Mouse (Mus musculus) forelimb bud, embryonic 11.5 days (tissue): ENCODE measurements around the gene Flywch2.

Experiments
- DNase-seq: peaks from one replicate; pipeline ENCODE4 v3.0.0-alpha.2; 2012; ENCODE audit warnings: low read depth, low spot score

Gene Flywch2

DNA sequence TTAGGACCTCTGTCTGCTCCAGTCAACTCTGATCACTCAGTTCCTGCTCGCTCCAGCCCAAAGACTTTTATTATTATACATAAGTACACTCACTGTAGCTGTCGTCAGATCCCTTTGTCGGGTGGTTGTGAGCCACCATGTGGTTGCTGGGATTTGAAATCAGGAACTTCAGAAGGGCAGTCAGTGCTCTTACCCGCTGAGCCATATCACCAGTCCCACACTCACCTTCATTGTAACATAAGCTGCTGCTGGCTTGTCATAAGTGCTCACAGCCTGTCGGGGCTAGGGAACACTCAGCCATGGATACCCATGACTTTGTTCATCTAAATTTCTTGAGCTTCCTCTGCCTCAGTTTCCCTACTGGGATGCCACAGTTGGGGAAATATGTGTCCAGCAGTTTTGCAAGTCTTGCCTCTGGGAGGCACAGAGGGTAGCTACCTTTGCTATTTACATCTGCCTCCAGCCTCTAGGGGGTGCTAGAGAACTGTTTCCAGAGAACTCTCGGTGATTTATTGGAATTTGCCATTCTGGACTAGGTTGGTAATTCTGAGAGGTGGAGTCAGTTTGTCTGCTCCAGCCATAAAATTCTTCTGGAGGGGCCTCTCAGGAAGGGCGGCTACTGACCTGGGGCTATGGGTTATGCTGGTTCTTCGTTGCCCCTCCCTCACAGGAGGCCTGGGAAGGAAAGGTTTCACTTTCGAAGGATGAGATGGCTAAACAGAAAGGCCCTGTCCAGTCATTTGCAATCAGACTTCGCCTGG, 37.1 kb downstream of the Flywch2 start:
- peak; percentile 83 for DNase-seq

DNA sequence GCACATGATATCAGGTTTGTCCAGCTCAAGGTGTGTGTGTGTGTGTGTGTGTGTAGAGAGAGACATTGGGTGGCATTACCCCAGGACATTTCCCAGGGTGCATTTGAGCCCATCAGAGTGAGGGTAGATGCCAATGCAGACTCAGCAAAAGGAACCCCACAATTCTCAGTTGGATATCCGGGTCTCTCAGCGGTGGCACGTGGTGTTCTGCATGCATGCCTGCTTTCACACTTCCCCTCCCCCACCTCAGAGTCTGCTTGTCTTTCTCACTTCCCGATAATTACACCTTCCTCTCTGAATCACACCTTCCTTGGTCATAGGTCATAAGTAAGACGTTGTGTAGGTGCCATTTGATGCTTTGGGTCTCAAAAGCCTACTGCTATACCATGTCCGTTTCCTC, 37.9 kb downstream of the Flywch2 start:
- DNase-seq: no peak

DNA sequence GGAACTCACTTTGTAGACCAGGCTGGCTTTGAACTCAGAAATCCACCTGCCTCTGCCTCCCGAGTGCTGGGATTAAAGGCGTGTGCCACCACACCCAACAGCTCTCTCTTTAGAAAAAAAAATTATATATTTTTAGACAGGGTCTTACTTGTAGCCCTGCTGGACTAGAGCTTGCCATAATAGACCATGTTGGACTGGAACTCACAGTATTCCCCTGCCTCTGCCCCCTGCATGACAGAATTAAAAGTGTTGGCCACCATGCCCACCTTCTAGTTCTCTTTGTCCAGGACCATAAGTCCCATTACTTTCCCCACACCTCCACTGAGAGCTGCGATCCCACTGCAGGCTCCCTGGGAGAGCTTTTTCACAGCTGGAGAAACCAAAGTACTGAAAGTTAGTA, 38.4 kb downstream of the Flywch2 start:
- DNase-seq: no peak

DNA sequence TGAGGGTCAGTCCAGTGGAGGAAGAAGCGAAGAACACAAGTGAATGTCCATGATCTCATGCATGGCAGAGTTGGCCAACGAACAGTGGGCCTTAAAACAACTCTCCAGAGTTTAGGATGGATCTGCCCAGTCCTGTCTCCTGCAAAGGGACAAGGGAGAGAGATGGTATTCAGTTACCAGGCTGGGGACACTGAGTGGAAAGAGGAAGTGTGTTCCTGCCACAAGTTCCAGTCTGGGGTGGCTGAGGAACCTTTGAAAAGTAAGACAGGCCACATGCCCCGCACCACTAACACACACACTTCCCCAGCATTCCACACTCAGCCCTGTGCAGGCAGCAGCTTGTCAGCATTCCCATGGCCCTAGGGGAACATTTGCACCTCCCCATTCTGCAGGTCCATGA, 39.1 kb downstream of the Flywch2 start:
- DNase-seq: no peak

DNA sequence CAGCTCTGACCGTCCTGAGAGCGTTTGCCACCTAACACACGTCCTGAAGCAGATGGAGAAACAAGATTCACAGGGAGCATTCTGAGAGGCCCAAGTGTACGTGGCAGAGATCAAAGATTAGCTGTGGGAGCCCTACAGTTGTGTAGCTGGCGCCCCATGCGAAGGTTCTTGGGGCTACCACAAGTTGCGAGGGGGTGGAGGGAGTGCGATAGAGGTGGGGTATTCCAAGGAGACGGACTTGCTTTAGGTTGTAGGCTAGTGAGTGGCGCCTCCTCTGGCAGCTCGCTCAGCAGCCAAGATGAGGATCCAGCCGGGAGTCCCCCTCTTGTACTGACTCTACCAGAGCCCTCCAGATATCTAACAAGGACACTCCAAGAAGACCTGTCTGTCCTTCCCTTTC, 39.6 kb downstream of the Flywch2 start:
- no peak for DNase-seq

DNA sequence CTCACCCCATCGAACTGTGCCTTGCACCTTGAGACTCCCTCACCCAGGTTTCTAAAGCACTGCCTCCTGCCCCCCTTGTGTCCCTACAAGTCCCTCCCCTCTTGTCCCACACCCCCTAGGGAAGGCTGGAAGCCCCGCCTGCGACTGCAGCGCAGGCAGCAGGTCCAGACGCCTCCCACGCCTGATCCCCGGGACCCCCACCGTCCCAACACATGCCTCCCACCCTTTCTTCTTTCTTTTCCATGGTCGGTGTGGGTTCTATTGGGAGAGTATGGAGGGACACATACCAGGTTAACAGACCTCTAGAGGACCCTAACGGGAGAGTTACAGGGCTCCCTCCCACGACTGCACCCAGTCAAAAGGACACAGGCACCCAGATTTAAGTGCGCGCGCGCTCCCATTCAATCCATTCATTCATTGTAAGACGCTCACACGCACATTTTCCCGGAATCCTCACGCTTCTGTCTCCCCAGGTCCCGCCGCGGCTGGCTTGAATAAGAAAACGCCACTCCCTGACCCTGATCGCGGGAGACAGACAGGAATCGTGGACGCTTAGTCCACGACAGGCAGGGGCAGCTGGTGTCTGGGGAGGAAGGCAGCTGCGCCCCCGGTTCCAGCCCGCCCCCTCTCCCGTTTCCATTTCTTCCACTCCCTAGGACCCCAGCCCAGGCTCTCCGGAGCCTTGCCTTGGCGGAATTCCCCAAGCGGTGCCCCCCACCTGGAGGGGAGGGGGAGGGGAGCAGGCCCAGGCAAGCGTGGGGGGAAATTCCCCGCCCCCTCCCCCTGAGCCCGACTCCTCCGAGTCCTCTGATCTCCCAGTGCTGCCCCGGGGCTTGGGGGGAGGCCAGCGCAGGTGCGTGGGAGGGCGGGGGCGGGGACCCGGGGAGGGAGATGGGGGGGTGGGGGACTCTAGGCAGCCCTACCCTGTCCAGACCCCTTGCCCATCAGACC, 40.3 kb downstream of the Flywch2 start, which contains the start of gene Kremen2:
Gene Kremen2 (minus strand): TSS at position 533 of the 951 bp plus-strand sequence.
- no peak for DNase-seq

DNA sequence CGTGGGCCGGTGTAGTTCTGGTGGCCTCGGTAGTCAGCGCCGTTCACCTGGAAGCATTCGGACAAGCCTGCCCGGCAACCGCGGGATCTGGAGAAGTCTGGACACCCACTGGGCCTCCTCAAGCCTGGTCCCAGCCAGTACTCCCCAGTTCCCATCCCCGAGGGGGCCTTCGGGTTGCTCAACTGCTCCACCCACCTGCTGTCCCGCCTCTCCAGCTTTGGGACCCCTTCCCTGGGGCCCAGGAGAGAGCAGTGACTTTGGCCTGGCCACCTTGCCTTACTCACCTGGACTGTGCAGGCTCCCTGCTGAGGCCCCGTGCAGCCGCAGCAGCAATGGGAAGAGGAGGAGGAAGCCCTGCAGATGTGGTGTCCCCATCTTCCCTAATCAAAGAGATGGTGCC, 41.2 kb downstream of the Flywch2 start:
- no peak for DNase-seq

DNA sequence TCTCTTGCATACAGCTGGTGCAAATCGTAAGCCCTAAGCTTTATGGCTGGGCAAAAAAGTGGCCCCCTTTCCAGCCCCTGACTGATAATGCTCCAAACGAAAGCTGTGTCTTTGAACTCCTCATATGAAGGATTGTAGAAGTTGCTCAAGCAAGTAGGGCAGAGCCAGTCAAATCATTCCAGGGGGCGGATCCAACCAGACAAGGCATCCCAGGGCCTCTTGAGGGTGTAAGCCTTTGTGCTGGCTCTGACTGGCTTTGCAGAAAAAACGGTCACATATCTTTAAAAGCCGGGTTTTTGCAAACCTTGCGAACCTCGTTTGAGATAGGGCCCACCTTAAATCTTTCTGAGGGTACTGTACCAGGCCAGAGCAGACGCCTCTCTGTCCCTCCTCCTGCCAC, 41.8 kb downstream of the Flywch2 start:
- no peak for DNase-seq

DNA sequence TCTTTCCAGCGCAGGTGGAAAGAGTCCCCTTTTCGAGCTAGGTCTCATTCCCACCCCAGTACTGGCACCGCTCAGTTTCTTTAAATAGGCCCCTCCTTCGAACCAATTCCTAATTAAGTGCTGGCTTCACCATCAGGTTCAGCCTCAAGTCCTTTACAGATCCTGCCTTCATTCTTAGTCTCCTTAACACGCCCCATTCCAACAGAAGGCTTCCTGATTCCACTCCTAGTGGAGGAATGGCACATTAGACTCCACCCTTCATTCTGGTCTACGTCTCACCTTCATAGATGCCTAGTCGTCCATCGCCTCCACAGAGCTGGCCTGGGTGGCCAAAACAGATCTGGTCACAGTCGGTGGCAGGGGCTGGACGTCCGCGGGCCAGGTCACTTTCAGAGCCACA, 42.9 kb downstream of the Flywch2 start:
- DNase-seq: no peak

DNA sequence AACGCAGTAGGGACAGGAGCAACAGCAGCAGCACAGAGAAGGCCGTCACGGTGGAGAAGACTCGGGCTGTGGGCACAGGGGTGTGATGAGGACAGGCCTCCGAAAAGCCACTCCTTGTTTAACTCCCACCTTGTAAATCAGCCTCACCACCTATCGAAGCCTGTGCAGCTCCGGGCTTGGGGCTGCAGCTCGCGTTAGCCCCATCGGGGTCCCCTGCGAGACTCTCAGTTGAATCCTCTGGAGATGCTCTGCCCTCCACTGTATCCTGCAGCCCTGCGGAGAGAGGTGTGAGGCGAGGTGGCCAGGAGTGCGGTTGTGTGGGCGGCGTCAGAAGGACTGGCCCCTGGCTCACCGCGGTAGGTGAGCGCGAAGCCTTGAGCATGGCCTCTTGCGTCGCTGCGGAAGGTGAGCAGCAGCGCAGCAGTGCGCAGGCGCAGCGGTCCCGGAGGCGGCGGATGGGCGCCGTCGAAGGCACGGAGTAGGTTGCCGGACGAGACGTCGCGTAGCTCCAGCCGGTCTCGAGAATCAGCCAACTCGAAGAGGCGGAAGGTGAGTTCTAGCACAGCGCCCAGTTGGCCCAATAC, 43.6 kb downstream of the Flywch2 start:
- no peak for DNase-seq

DNA sequence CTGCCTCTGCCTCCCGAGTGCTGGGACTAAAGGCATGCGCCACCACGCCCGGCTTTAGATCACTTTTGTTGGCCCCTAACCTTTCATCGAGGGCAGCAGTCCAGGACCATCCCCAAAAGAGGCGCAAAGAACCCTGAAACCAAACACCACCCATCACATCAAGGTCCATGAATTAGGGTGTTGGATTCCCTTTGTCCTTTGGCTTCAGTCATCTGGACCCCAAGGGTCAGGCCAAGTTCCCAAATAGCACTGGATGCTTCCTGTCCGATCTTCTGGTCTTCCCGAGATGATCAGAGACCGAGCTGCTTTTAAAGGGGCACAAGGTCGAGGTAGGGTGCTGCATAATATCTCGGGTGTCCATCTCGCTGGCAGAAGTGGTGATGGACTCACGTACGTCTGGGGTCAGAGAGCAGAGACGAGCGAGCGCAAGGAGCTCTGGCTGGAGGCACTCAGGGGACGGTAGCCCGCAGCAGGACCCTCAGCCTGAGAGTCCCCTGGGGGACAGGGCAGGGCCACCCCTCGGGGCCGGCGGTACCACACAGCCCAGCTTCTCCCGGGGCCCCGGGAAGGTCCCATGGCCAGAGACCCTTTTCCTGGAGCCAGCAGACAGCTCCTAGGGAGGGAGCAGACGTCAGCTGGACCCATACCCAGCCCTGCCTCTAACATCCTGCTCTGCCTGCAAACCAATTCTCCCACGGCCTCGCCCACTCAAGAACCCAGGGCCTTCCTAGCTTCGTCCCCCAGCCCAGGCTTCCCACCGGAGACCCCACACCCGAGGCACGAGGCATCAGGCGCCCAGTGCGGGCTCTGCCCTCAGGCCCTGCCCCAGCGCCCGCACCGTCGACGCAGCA, 44.3 kb downstream of the Flywch2 start:
- no peak for DNase-seq

DNA sequence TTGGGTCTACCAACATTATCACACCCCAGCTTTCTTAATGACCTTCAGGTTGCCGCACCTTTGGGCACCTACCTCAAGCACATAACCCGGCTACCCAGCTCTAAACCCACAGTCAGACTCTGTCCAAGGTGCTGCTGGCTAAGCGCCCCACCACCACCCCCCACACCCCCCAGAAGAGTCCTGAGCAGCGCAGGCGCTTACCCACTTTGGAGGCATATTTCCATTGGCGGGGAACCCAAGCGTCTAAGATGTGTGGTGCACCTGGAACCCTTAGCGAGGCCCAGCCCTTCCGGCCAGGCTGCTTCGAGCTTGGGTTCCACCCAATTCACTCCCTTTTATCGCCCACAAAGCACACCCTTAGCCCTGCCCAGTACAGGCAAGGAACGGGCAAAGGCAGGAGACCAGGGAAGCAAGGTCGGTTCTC, 45.3 kb downstream of the Flywch2 start, which contains the start of gene Paqr4:
Gene Paqr4 (minus strand): TSS at position 270 of the 424 bp plus-strand sequence.
- no peak for DNase-seq

DNA sequence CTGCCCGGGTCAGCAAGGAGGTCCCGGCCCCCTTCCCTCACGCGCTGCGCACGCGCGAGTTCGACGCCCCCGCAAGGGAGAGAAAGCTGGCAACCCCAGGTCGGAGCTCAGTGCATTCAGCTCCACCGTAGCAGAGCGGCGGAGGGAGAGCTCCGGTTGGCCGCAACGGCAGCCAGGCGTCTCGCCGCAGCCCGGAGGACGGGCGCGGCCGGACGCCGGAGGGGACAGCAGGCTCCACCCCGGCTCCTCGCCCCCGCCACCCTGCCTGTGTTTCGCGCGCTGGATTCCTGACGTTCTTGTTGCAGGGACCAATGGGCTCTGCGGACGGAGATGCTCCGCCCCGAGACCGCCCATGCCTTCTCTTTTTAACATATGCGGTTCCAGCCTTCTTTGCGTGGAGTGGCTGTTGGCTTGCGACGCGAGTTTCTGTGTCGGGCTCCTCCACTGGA, 45.7 kb downstream of the Flywch2 start:
- DNase-seq: peak; percentile 80

DNA sequence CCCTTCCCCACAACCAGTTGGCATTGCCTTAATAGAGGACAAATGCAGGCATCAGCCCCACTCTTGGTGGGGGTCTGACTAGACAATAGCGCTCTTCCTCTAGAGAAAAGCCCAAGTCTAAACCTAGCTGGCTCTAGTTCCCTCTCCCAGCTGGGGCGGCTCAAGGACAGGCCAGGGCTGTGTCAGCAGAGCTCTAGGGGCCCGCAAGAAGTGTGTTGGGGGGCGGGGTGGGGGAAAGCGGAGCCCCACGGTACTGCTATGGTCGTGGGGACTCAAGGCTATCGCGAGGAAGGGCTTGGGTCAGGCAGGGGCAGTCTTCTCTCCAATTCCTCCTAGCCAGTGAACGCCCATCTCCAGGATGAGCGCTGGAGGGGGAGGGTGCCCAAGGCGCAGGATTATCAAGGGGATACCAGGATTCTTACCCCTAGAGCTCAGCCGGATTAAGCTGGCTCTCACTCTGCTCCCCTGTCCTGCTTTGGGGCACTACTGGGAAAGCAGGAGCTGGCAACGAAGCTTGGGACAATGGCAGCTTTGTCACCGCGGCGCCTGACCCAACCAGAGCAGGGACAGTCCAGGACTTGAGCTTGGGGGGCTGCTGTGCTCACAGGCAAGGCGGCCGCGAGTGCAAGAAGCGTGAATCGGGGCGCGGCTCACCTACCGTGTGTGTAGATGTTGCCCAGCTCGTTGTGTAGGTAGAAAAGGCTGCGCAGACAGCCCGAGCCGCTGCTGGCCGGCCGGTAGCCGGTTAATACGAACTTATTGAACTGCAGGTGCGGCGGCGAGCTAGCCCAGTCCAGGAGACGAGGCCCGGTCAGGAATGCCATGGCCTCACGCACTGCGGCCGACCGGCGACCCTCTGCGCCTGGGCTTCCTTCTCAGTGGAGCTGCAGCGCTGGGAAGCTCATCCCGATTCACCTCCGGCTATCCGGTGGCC, 46.4 kb downstream of the Flywch2 start:
- DNase-seq: no peak

DNA sequence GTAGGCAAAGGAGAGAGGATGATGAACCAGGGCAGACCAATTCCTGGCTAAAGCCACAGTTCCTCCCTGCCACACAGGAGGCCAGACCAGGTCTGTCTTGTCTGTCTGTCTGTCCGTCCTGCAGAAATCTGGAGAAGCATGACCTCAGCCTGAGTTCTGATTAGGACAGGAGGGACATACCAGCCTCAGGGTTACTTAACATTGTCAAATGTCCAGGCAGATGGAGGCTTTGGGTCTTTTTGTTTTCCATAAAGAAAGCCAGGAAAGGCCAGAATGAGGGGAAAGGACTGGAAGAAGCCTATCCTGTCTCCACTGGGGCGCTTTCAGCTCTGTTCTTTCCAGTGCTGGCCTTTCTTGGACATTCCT, 47.1 kb downstream of the Flywch2 start:
- no peak for DNase-seq

DNA sequence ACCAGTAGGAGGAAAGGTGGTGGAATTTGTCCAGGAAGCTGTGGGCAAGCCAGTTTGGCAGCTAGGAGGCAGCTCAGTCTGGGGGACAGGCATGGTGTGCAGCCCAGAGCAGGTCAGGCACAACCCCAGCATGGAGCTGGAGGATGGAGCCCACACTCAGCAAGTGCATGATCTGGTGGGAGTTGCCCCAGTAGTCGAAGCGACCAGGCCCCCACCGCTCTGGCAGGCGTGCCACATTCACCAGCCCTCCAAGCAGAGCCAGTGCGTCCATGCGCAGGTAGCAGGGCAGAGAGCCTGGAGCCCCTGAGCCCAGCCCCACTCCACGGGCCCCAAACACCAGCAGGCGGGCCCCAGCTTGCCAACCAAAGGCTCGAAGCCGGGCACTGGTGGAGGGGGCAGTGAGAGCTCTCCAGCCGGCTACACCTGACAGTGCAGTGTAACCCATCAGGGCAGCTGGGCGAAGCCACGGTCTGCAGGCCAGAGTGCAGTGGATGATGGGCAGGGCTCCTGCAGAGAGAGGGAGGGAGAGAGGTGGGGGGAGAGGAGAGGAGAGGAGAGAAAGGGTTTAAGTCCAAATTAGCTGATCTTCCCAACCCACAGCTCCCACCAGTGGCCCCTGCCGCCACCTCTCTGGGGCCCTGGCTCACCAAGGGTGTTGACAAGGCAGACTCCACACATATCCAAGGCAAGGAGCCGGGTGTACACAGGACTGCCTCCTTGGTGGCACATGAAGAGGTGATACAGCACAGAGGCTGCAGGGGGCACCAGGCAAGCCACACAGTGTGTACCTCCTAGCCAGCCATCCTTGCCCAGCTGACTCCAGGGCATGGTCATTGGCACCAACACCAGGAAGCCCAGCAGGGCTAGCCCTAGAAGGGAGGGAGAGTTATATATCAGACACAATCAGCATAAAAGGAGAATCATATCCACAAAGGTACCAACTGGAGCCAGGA, 48.1 kb downstream of the Flywch2 start:
- no peak for DNase-seq

DNA sequence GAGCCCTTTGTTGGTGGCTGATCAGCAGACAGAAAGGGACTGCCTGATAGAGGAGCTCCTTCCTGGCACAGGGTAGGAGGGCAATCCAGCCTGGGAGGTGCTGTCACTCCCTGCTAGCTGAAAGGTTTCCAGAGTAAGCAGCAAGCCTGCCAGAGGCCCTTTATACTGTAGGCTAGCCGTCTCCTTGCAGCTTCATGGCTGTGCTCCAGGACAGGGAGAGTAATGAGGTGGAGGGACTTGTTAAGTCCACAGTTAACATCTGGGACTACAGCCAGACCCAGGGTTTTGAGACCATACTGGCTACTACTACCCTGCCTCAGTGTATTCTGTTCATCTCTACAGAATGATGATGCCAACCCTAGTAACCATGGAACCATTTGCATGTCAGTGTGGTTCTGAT, 51.5 kb downstream of the Flywch2 start:
- no peak for DNase-seq

DNA sequence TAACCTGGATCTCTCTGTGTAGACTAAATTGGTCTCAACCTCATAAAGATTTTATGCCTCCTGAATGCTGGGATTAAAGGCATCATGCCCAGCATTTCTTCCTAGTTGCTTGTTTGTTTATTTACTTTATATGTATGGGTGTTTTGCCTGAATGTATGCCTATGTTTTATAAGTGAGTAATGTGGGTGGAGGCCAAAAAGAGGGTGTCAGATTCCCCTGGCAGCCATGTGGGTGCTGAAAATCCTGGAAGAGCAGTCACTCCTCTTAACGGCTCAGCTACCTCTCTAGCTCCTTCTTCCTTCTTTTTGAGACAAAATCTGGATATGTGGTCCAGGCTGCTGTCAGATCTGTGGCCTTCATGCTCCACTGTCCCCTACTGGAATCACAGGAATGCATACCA, 55.4 kb downstream of the Flywch2 start:
- DNase-seq: no peak
